Mouse (Mus musculus) heart, embryonic 10.5 days (tissue): ENCODE measurements around the gene Tagln2. TPM values are rescaled to one million over a fixed set of nuclear protein-coding genes. Genes with fewer than 3 reads are reported as not detected.

Experiments
- DNase-seq: peaks from one replicate; pipeline ENCODE4 v3.0.0-alpha.2; 2017; ENCODE audit warnings: low spot score
- H3K27ac ChIP-seq: fragments of 300-500 bp; sonication (generic); 2 replicates; pipeline ENCODE4 v1.5.1; 2016; ENCODE audit warnings: mild to moderate bottlenecking
- H3K27me3 ChIP-seq: fragments of 300-500 bp; sonication (generic); 2 replicates; pipeline ENCODE4 v1.6.1; 2016; ENCODE audit warnings: mild to moderate bottlenecking; ENCODE audit not compliant: poor library complexity, insufficient read depth, severe bottlenecking
- H3K36me3 ChIP-seq: fragments of 300-500 bp; sonication (generic); 2 replicates; pipeline ENCODE4 v1.6.1; 2016; ENCODE audit warnings: mild to moderate bottlenecking, moderate library complexity
- H3K4me1 ChIP-seq: fragments of 300-500 bp; sonication (generic); 2 replicates; pipeline ENCODE4 v1.6.1; 2016; ENCODE audit warnings: mild to moderate bottlenecking
- H3K4me3 ChIP-seq: fragments of 300-500 bp; sonication (generic); 2 replicates; pipeline ENCODE4 v1.5.1; 2016; ENCODE audit warnings: mild to moderate bottlenecking, moderate library complexity
- H3K9me3 ChIP-seq: fragments of 300-500 bp; sonication (generic); 2 replicates; pipeline ENCODE4 v1.6.1; 2016; ENCODE audit warnings: mild to moderate bottlenecking, moderate library complexity
- WGBS: fragments of 180-500 bp; shearing (Covaris S2); methylation state at CpG from one replicate; pipeline ENCODE4 v1.1.7; 2016; 5-methylcytosine and 5-hydroxymethylcytosine counted together
- polyA plus RNA-seq: library from polyadenylated mRNA; unstranded; fragments of >200 nt; fragmentation: Nextera tagmentation; extraction: Ambion mirVana; gene quantifications from 2 replicates; pipeline ENCODE4 v1.2.1, GENCODE M21; 2016

The Tagln2 gene
- polyA plus RNA-seq, 1 experiment from 2014 or later: 276 TPM

GRCm38 (mm10) chr1:172484236-172484635 lies 15.6 kb upstream of the Tagln2 start:
- Histone ChIP-seq H3K27me3 (peaks cover 43% of the 10 kb centered on the region), H3K36me3 (peaks cover 18% of the 10 kb centered on the region), H3K4me1 (peaks cover 49% of the 10 kb centered on the region), H3K4me3 (no peak overlapping the region), H3K9me3 (no peaks in the 10 kb centered on the region), H3K27ac (no peak overlapping the region)
- 70% methylated on average over 11 of the region's 11 CpGs for WGBS
- DNase-seq: no peak

- Histone ChIP-seq H3K4me1 (peaks cover 53% of the 10 kb centered on the region), H3K36me3 (peaks cover 18% of the 10 kb centered on the region)
- WGBS: 65% methylated on average over 13 of the region's 13 CpGs
These were observed 15.2 kb upstream of the Tagln2 start for GRCm38 (mm10) chr1:172484671-172485070.

GRCm38 (mm10) chr1:172485821-172486220 lies 14.0 kb upstream of the Tagln2 start:
- Histone ChIP-seq H3K36me3 (peaks cover 18% of the 10 kb centered on the region), H3K4me1 (peaks cover 63% of the 10 kb centered on the region), H3K27ac (no peak overlapping the region), H3K9me3 (no peaks in the 10 kb centered on the region), H3K27me3 (peaks cover 43% of the 10 kb centered on the region), H3K4me3 (no peak overlapping the region)
- DNase-seq: no peak
- WGBS: 76% methylated on average over 6 of the region's 6 CpGs

More at GRCm38 (mm10) chr1:172484671-172485070, 15.2 kb upstream of the Tagln2 start:
- H3K9me3 ChIP-seq: no peaks in the 10 kb centered on the region
- H3K27ac ChIP-seq: no peak overlapping the region
- H3K27me3 ChIP-seq: peaks cover 43% of the 10 kb centered on the region
- no peak overlapping the region for H3K4me3 ChIP-seq
- DNase-seq: no peak

- DNase-seq: no peak
- no peak overlapping the region for H3K4me3 ChIP-seq
- H3K4me1 ChIP-seq: peaks cover 60% of the 10 kb centered on the region
- no peaks in the 10 kb centered on the region for H3K9me3 ChIP-seq
- peaks cover 20% of the 10 kb centered on the region for H3K36me3 ChIP-seq
- 64% methylated on average over 4 of the region's 4 CpGs for WGBS
- no peak overlapping the region for H3K27ac ChIP-seq
- peaks cover 43% of the 10 kb centered on the region for H3K27me3 ChIP-seq
These were observed 13.6 kb upstream of the Tagln2 start for GRCm38 (mm10) chr1:172486236-172486635.

DNA sequence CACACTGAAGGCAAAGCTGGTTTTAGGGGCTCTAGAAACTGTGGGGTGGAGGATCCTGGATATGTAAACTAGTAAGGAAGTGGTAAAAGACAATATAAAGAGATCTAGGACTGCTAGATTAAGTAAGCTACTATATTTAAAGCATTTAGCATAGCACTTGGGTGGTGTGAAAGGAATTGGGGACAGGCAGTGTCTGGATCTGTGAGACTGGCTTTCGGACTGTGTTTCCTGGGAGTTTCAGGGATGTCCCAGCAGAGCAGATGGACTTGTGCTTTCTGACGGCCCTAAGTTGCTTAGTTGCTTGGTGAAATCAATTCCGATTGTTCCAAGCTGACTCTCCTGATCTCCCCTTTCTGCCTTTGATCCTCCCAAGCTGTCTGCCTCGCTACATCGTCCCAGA lies 13.2 kb upstream of the Tagln2 start:
- no peak overlapping the region for H3K4me3 ChIP-seq
- peaks cover 25% of the 10 kb centered on the region for H3K36me3 ChIP-seq
- peaks cover 56% of the 10 kb centered on the region for H3K4me1 ChIP-seq
- 81% methylated on average over 5 of the region's 5 CpGs for WGBS
- H3K27me3 ChIP-seq: peaks cover 43% of the 10 kb centered on the region
- no peaks in the 10 kb centered on the region for H3K9me3 ChIP-seq
- no peak overlapping the region for H3K27ac ChIP-seq
- DNase-seq: no peak

- Histone ChIP-seq H3K4me1 (peaks cover 52% of the 10 kb centered on the region), H3K36me3 (peaks cover 29% of the 10 kb centered on the region), H3K4me3 (no peak overlapping the region), H3K9me3 (no peaks in the 10 kb centered on the region), H3K27me3 (peaks cover 41% of the 10 kb centered on the region), H3K27ac (no peak overlapping the region)
- WGBS: 77% methylated on average over 4 of the region's 4 CpGs
- no peak for DNase-seq
These were observed 12.0 kb upstream of the Tagln2 start for GRCm38 (mm10) chr1:172487859-172488258.

GRCm38 (mm10) chr1:172488831-172489230 lies 11.0 kb upstream of the Tagln2 start:
- Histone ChIP-seq H3K9me3 (no peaks in the 10 kb centered on the region), H3K27me3 (peaks cover 37% of the 10 kb centered on the region), H3K27ac (no peak overlapping the region; the same call in 1 of the 2 replicates), H3K36me3 (peaks cover 29% of the 10 kb centered on the region), H3K4me3 (no peak overlapping the region), H3K4me1 (peaks cover 49% of the 10 kb centered on the region)
- no peak for DNase-seq
- 63% methylated on average over 7 of the region's 7 CpGs for WGBS

GRCm38 (mm10) chr1:172489585-172490250 lies 10.1 kb upstream of the Tagln2 start:
- WGBS: 50% methylated on average over 12 of the region's 12 CpGs

GRCm38 (mm10) chr1:172490261-172490661 lies 9.6 kb upstream of the Tagln2 start:
- WGBS: 8% methylated on average over 10 of the region's 10 CpGs
- peaks cover 44% of the 10 kb centered on the region for H3K4me1 ChIP-seq
- peaks cover 30% of the 10 kb centered on the region; the same call in 1 of the 2 replicates for H3K27me3 ChIP-seq
- DNase-seq: peak; percentile 91
- H3K9me3 ChIP-seq: no peaks in the 10 kb centered on the region
- H3K27ac ChIP-seq: peak overlapping the region; percentile 62
- peaks cover 26% of the 10 kb centered on the region for H3K36me3 ChIP-seq
- peak overlapping the region; percentile 48 for H3K4me3 ChIP-seq

More at GRCm38 (mm10) chr1:172489585-172490250, 10.1 kb upstream of the Tagln2 start:
- peak overlapping the region; percentile 48 for H3K4me3 ChIP-seq
- no peaks in the 10 kb centered on the region for H3K9me3 ChIP-seq
- peaks cover 45% of the 10 kb centered on the region for H3K4me1 ChIP-seq
- H3K36me3 ChIP-seq: peaks cover 29% of the 10 kb centered on the region
- DNase-seq: no peak
- peaks cover 30% of the 10 kb centered on the region for H3K27me3 ChIP-seq
- peak overlapping the region; percentile 62 for H3K27ac ChIP-seq

DNA sequence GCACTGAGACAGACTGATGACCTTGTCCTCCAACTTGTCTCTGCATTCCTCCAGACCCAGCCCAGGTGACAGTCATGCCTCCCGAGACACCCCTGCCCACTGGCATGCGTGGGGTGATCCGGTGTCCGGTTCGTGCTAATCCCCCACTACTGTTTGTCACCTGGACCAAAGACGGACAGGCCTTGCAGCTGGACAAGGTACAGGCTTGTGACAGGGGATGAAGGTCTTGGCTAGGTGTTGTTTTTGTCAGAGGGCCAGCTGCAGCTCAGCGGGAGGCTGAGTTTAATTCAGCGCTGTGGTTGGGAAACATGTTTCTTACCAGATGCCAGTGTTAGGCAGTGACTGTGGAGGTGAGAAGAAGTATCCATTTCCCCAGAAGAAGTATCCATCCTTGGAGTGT lies 7.8 kb upstream of the Tagln2 start:
- Histone ChIP-seq H3K27ac (no peak overlapping the region), H3K36me3 (peaks cover 31% of the 10 kb centered on the region), H3K27me3 (peaks cover 28% of the 10 kb centered on the region; the same call in 1 of the 2 replicates), H3K4me1 (peaks cover 36% of the 10 kb centered on the region), H3K4me3 (no peak overlapping the region), H3K9me3 (no peaks in the 10 kb centered on the region)
- 88% methylated on average over 8 of the region's 8 CpGs for WGBS
- DNase-seq: no peak

DNA sequence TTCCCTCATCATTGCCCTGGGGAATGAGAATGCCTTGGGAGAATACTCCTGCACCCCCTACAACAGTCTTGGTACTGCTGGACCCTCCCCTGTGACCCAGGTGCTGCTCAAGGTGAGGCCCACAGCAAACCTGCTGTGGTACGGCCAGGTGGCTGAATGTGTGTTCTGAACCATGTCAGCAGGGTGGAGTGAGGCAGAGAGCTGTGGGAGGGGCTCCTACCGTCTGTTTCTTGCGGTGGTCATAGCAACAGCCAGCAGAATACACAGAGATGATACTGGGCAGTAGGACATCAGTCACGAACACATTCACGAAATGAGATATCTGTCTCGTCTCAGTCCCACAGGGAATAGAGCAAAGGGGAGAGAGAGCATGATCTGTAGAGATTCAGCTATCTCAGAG lies 6.3 kb upstream of the Tagln2 start:
- H3K27ac ChIP-seq: no peak overlapping the region
- WGBS: 62% methylated on average over 6 of the region's 6 CpGs
- no peak for DNase-seq
- H3K4me3 ChIP-seq: no peak overlapping the region
- peaks cover 22% of the 10 kb centered on the region; the same call in 1 of the 2 replicates for H3K27me3 ChIP-seq
- H3K9me3 ChIP-seq: no peaks in the 10 kb centered on the region
- H3K4me1 ChIP-seq: peaks cover 48% of the 10 kb centered on the region
- H3K36me3 ChIP-seq: peaks cover 43% of the 10 kb centered on the region

DNA sequence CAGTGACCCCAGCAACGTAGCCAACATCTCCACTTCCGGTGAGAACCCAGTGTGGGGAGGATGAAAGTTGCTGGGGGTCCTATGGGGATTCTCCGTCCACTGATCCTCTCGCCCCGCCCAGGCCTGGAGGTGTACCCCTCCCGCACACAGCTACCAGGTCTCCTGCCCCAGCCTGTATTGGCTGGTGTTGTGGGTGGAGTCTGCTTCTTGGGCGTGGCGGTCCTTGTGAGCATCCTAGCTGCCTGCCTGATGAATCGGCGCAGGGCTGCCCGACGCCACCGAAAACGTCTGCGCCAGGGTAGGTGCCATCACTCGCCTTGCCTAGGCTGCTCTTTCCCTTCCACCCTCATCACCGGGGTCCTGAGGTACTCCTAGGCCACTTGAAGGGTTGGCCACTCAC lies 3.8 kb upstream of the Tagln2 start:
- Histone ChIP-seq H3K9me3 (no peaks in the 10 kb centered on the region), H3K4me3 (no peak overlapping the region), H3K36me3 (peaks cover 39% of the 10 kb centered on the region), H3K4me1 (peaks cover 46% of the 10 kb centered on the region), H3K27ac (no peak overlapping the region), H3K27me3 (peaks cover 20% of the 10 kb centered on the region; the same call in 1 of the 2 replicates)
- DNase-seq: no peak
- 74% methylated on average over 17 of the region's 17 CpGs for WGBS

- H3K27ac ChIP-seq: no peak overlapping the region
- peaks cover 57% of the 10 kb centered on the region for H3K4me1 ChIP-seq
- 70% methylated on average over 10 of the region's 10 CpGs for WGBS
- H3K9me3 ChIP-seq: no peaks in the 10 kb centered on the region
- H3K36me3 ChIP-seq: peaks cover 29% of the 10 kb centered on the region
- peaks cover 25% of the 10 kb centered on the region for H3K27me3 ChIP-seq
- DNase-seq: no peak
- H3K4me3 ChIP-seq: no peak overlapping the region
These were observed 2.4 kb upstream of the Tagln2 start for GRCm38 (mm10) chr1:172497428-172497827.
